17 mouse cellular contexts compared by ENCODE assay signal in the genomic region with DNA sequence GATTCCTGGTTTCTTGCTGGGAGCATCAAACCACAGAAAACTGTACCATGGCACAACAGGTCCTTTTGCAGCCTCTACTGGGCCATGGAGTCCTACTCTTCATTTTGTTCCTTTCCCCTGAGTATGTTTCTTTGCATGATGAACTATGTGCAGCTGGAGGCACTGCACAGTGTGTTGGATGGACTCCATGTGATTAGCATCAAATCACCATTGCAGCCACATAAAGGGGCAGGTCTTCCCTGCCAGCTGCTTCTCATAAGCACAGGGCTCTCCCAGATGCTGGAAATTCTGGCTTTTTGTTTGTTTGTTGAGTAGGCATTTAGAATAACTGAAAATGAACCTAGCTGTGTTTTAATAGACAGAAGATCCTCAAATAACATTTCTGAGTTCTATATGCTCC.
DNase-seq lines count a peak whose midpoint lies in the region; ATAC-seq lines count a peak whose summit lies in the region.
"Had no signal": no experiment of that assay in that cellular context is flagged by ENCODE, and none has a peak within 500 bp of the region (broad histone marks: within the 10 kb centered on the region; RNA-seq: fewer than 3 reads in every experiment).

No protein-coding gene starts in this region.

- no peaks in the 10 kb centered on the region for H3K27me3 ChIP-seq in forebrain, embryonic 14.5 days (replicated peaks; ENCODE audit: control insufficient read depth, insufficient read depth, low read length)
- no peaks in the 10 kb centered on the region for H3K27me3 ChIP-seq in forebrain, embryonic 11.5 days (ENCODE audit: control insufficient read depth, insufficient read depth, low read length)
- H3K27me3 ChIP-seq in neural tube, embryonic 14.5 days (ENCODE audit: control insufficient read depth, insufficient read depth, low read length), result no peaks in the 10 kb centered on the region
- no peaks in the 10 kb centered on the region for H3K27me3 ChIP-seq in neural tube, embryonic 15.5 days (replicated peaks)
- no peaks in the 10 kb centered on the region; the same call in 1 of the 2 replicates for H3K27me3 ChIP-seq in forebrain, embryonic 16.5 days (replicated peaks; ENCODE audit: control insufficient read depth, insufficient read depth, low read length)
- H3K27me3 ChIP-seq: embryonic facial prominence, embryonic 12.5 days had no signal

- H3K27ac ChIP-seq in forebrain, embryonic 14.5 days (ENCODE audit: low read depth, low read length), result no peak overlapping the region
- H3K27ac ChIP-seq in forebrain, embryonic 11.5 days (ENCODE audit: low read depth, low read length), result no peak overlapping the region
- no peak overlapping the region for H3K27ac ChIP-seq in neural tube, embryonic 14.5 days (ENCODE audit: low read depth, low read length)
- no peak overlapping the region for H3K27ac ChIP-seq in neural tube, embryonic 15.5 days (replicated peaks)
- no peak overlapping the region for H3K27ac ChIP-seq in forebrain, embryonic 16.5 days (ENCODE audit: low read length)
- H3K27ac ChIP-seq: embryonic facial prominence, embryonic 10.5 days; embryonic facial prominence, embryonic 12.5 days had no signal

- ATAC-seq in forebrain, embryonic 14.5 days, result peak; percentile 54; the same call in 1 of the 2 replicates
- ATAC-seq in forebrain, embryonic 11.5 days (replicated peaks; ENCODE audit: low FRiP score), result no peak
- peak; percentile 38; the same call in 1 of the 2 replicates for ATAC-seq in neural tube, embryonic 14.5 days (ENCODE audit: low read depth)
- ATAC-seq in neural tube, embryonic 15.5 days (ENCODE audit: low FRiP score), result no peak
- ATAC-seq in forebrain, embryonic 16.5 days, result peak; percentile 78
- no peak for ATAC-seq in megakaryocyte-erythroid progenitor cell, adult 5-6 weeks (replicated peaks; ENCODE audit: low FRiP score, low TSS enrichment, poor library complexity, severe bottlenecking)

- H3K4me3 ChIP-seq in forebrain, embryonic 14.5 days (ENCODE audit: low read depth, low read length), result no peak overlapping the region
- no peak overlapping the region for H3K4me3 ChIP-seq in forebrain, embryonic 11.5 days (ENCODE audit: low read depth, low read length)
- H3K4me3 ChIP-seq in neural tube, embryonic 14.5 days (ENCODE audit: low read depth, low read length), result no peak overlapping the region
- H3K4me3 ChIP-seq in neural tube, embryonic 15.5 days (replicated peaks), result no peak overlapping the region
- H3K4me3 ChIP-seq in forebrain, embryonic 16.5 days (replicated peaks; ENCODE audit: low read length), result no peak overlapping the region
- H3K4me3 ChIP-seq: embryonic facial prominence, embryonic 10.5 days; embryonic facial prominence, embryonic 12.5 days had no signal

- H3K36me3 ChIP-seq in forebrain, embryonic 14.5 days (ENCODE audit: control insufficient read depth, insufficient read depth, low read length), result no peaks in the 10 kb centered on the region
- no peaks in the 10 kb centered on the region for H3K36me3 ChIP-seq in forebrain, embryonic 11.5 days (ENCODE audit: control insufficient read depth, insufficient read depth, low read length)
- no peaks in the 10 kb centered on the region for H3K36me3 ChIP-seq in neural tube, embryonic 14.5 days (ENCODE audit: control insufficient read depth, insufficient read depth, low read length)
- H3K36me3 ChIP-seq in neural tube, embryonic 15.5 days, result 0 out of 2 replicates have a peak, but pooled peaks cover 7% of the 10 kb centered on the region
- H3K36me3 ChIP-seq in forebrain, embryonic 16.5 days (ENCODE audit: control insufficient read depth, insufficient read depth), result no peaks in the 10 kb centered on the region
- H3K36me3 ChIP-seq: embryonic facial prominence, embryonic 10.5 days; embryonic facial prominence, embryonic 12.5 days had no signal

- DNase-seq in forebrain, embryonic 14.5 days (ENCODE audit: low spot score), result peak; percentile 42
- DNase-seq in forebrain, embryonic 11.5 days (ENCODE audit: low spot score), result no peak
- no peak for DNase-seq in layer of hippocampus, adult 18-20 months (ENCODE audit: low spot score in 2 of 2)
- DNase-seq: adrenal gland, adult 2 months; adrenal gland, postnatal 10 days; adrenal gland, postnatal 25 days; cerebellum, adult 11-12 months; cerebellum, adult 2 months; cerebellum, adult 9-10 months; cerebellum, postnatal 10 days; cerebellum, postnatal 25 days had no signal

- H3K4me2 ChIP-seq in forebrain, embryonic 14.5 days (ENCODE audit: low read length), result no peak overlapping the region
- no peak overlapping the region for H3K4me2 ChIP-seq in forebrain, embryonic 11.5 days (ENCODE audit: low read depth, low read length, severe bottlenecking)
- H3K4me2 ChIP-seq in neural tube, embryonic 14.5 days (ENCODE audit: low read depth, low read length), result no peak overlapping the region
- H3K4me2 ChIP-seq in neural tube, embryonic 15.5 days, result no peak overlapping the region
- no peak overlapping the region for H3K4me2 ChIP-seq in forebrain, embryonic 16.5 days (ENCODE audit: low read length)
- H3K4me2 ChIP-seq: embryonic facial prominence, embryonic 12.5 days had no signal

- no peaks in the 10 kb centered on the region for H3K9me3 ChIP-seq in forebrain, embryonic 14.5 days (replicated peaks; ENCODE audit: control insufficient read depth, low read length)
- H3K9me3 ChIP-seq in forebrain, embryonic 11.5 days (ENCODE audit: control insufficient read depth, low read length), result no peaks in the 10 kb centered on the region
- no peaks in the 10 kb centered on the region for H3K9me3 ChIP-seq in neural tube, embryonic 14.5 days (ENCODE audit: control insufficient read depth, low read length)
- H3K9me3 ChIP-seq in neural tube, embryonic 15.5 days (replicated peaks), result no peaks in the 10 kb centered on the region
- H3K9me3 ChIP-seq in forebrain, embryonic 16.5 days (ENCODE audit: control insufficient read depth, low read length), result no peaks in the 10 kb centered on the region
- H3K9me3 ChIP-seq: embryonic facial prominence, embryonic 10.5 days; embryonic facial prominence, embryonic 12.5 days had no signal

- H3K4me1 ChIP-seq in forebrain, embryonic 14.5 days (ENCODE audit: control insufficient read depth, insufficient read depth, low read length), result no peaks in the 10 kb centered on the region
- H3K4me1 ChIP-seq in forebrain, embryonic 11.5 days (replicated peaks; ENCODE audit: control insufficient read depth, insufficient read depth, low read length), result no peaks in the 10 kb centered on the region
- H3K4me1 ChIP-seq in neural tube, embryonic 14.5 days (ENCODE audit: control insufficient read depth, insufficient read depth, low read length), result no peaks in the 10 kb centered on the region
- no peaks in the 10 kb centered on the region for H3K4me1 ChIP-seq in neural tube, embryonic 15.5 days
- H3K4me1 ChIP-seq in forebrain, embryonic 16.5 days (replicated peaks; ENCODE audit: control insufficient read depth, insufficient read depth, low read length), result no peaks in the 10 kb centered on the region
- H3K4me1 ChIP-seq: embryonic facial prominence, embryonic 10.5 days; embryonic facial prominence, embryonic 12.5 days had no signal

- no peak overlapping the region for H3K9ac ChIP-seq in forebrain, embryonic 14.5 days (ENCODE audit: low read length)
- H3K9ac ChIP-seq in forebrain, embryonic 11.5 days (ENCODE audit: low read length), result no peak overlapping the region
- no peak overlapping the region for H3K9ac ChIP-seq in neural tube, embryonic 14.5 days (replicated peaks; ENCODE audit: low read depth, low read length)
- H3K9ac ChIP-seq in neural tube, embryonic 15.5 days (replicated peaks), result no peak overlapping the region
- no peak overlapping the region for H3K9ac ChIP-seq in forebrain, embryonic 16.5 days (replicated peaks; ENCODE audit: low read depth, low read length)
- H3K9ac ChIP-seq: embryonic facial prominence, embryonic 12.5 days had no signal

Comparison
In these comparisons a context has a peak if more than half of its experiments do, and no peak if none do; other contexts are left out.
1. ATAC-seq: peak in forebrain, embryonic 14.5 days (single experiment), neural tube, embryonic 14.5 days (single experiment) and forebrain, embryonic 16.5 days (single experiment); none in forebrain, embryonic 11.5 days (single experiment), neural tube, embryonic 15.5 days (single experiment) and megakaryocyte-erythroid progenitor cell, adult 5-6 weeks (single experiment).